Mouse (Mus musculus): ENCODE data around the gene Mrps30. TPM values are rescaled to one million over a fixed set of nuclear protein-coding genes. Genes with fewer than 3 reads are reported as not detected.

Mrps30 gene
- 29.7 TPM for polyA plus RNA-seq (2012; fragmentation: generic; extraction: Trizol)

GRCm38 (mm10) chr13:118386511-118387447, at the start of gene Mrps30, which contains the start of gene B430218F22Rik:
Mrps30 (minus strand) TSS chr13:118387252.
B430218F22Rik (plus strand) TSS chr13:118386630.
- TF ChIP-seq SRF (IDR thresholded peaks at IDR 0.05; ENCODE audit: control insufficient read depth, insufficient read length, low read depth): no peak
- TF ChIP-seq POLR2A (IDR thresholded peaks at IDR 0.05; ENCODE audit: insufficient read length, low read depth): no peak
- TF ChIP-seq TCF3 (IDR thresholded peaks at IDR 0.05; ENCODE audit: insufficient read length, low read depth): no peak
- no peak for TF ChIP-seq USF1 (IDR thresholded peaks at IDR 0.05; ENCODE audit: low read depth)
- no peak for TF ChIP-seq TCF12 (IDR thresholded peaks at IDR 0.05; ENCODE audit: insufficient read depth, poor library complexity, severe bottlenecking)
- TF ChIP-seq E2F4 (IDR thresholded peaks at IDR 0.05; ENCODE audit: insufficient read depth): no peak
- no peak for TF ChIP-seq MYOD1 (IDR thresholded peaks at IDR 0.05; ENCODE audit: control insufficient read depth in 1 of 3, insufficient read length in 2 of 3, low read depth in 2 of 3)
- no peak for TF ChIP-seq POLR2AphosphoS2 (IDR thresholded peaks at IDR 0.05; ENCODE audit: insufficient read length, low read depth)
- TF ChIP-seq MAX (IDR thresholded peaks at IDR 0.05; ENCODE audit: low read depth): no peak
- no peak for TF ChIP-seq MYOG (IDR thresholded peaks at IDR 0.05; ENCODE audit: control insufficient read depth in 1 of 3, insufficient read depth in 1 of 3, insufficient read length in 2 of 3, low read depth in 2 of 3)
- no peaks in the 10 kb centered on the region for H3K27me3 ChIP-seq (ENCODE audit: control insufficient read depth, insufficient read depth, insufficient read length)
- H3K79me2 ChIP-seq (ENCODE audit: control insufficient read depth, insufficient read depth): peaks cover 17% of the 10 kb centered on the region
- peak within 1 kb of the TSS; percentile 72 for H3K4me3 ChIP-seq
- H3K4me2 ChIP-seq (ENCODE audit: low read depth): peak within 1 kb of the TSS; percentile 90
- H3ac ChIP-seq (ENCODE audit: control insufficient read depth, insufficient read length): peak within 1 kb of the TSS; percentile 99
- peaks cover 28% of the 10 kb centered on the region for H3K36me3 ChIP-seq (ENCODE audit: control insufficient read depth, insufficient read depth)

- no peak overlapping the region for H3K4me2 ChIP-seq (ENCODE audit: low read depth)
- no peak overlapping the region for H3K4me3 ChIP-seq
- no peak for TF ChIP-seq MYOG (IDR thresholded peaks at IDR 0.05; ENCODE audit: control insufficient read depth in 1 of 3, insufficient read depth in 1 of 3, insufficient read length in 2 of 3, low read depth in 2 of 3)
- no peak for TF ChIP-seq CEBPB (IDR thresholded peaks at IDR 0.05; ENCODE audit: insufficient read depth, poor library complexity, severe bottlenecking)
- no peak for TF ChIP-seq TCF12 (IDR thresholded peaks at IDR 0.05; ENCODE audit: insufficient read depth, poor library complexity, severe bottlenecking)
- TF ChIP-seq POLR2AphosphoS2 (IDR thresholded peaks at IDR 0.05; ENCODE audit: insufficient read length, low read depth): no peak
- TF ChIP-seq POLR2A (IDR thresholded peaks at IDR 0.05; ENCODE audit: insufficient read length, low read depth): no peak
- TF ChIP-seq E2F4 (IDR thresholded peaks at IDR 0.05; ENCODE audit: insufficient read depth): no peak
- no peak for TF ChIP-seq TCF3 (IDR thresholded peaks at IDR 0.05; ENCODE audit: insufficient read length, low read depth)
- TF ChIP-seq SRF (IDR thresholded peaks at IDR 0.05; ENCODE audit: control insufficient read depth, insufficient read length, low read depth): no peak
- TF ChIP-seq MYOD1 (IDR thresholded peaks at IDR 0.05; ENCODE audit: control insufficient read depth in 1 of 3, insufficient read length in 2 of 3, low read depth in 2 of 3): no peak
- no peak for TF ChIP-seq USF1 (IDR thresholded peaks at IDR 0.05; ENCODE audit: low read depth)
- no peak for TF ChIP-seq MAX (IDR thresholded peaks at IDR 0.05; ENCODE audit: low read depth)
- TF ChIP-seq REST (IDR thresholded peaks at IDR 0.05; ENCODE audit: insufficient read depth, insufficient read length): no peak
- no peaks in the 10 kb centered on the region for H3K27me3 ChIP-seq (ENCODE audit: control insufficient read depth, insufficient read depth, insufficient read length)
- no peak overlapping the region for H3ac ChIP-seq (ENCODE audit: control insufficient read depth, insufficient read length)
- no peaks in the 10 kb centered on the region for H3K36me3 ChIP-seq (ENCODE audit: control insufficient read depth, insufficient read depth)
- H3K79me2 ChIP-seq (ENCODE audit: control insufficient read depth, insufficient read depth): no peaks in the 10 kb centered on the region
Measured at GRCm38 (mm10) chr13:118420847-118421246, 33.8 kb upstream of the Mrps30 start.

GRCm38 (mm10) chr13:118420408-118420807, 33.4 kb upstream of the Mrps30 start:
- TF ChIP-seq CEBPB (IDR thresholded peaks at IDR 0.05; ENCODE audit: insufficient read depth, poor library complexity, severe bottlenecking): no peak
- H3K36me3 ChIP-seq (ENCODE audit: control insufficient read depth, insufficient read depth): no peaks in the 10 kb centered on the region
- H3K27me3 ChIP-seq (ENCODE audit: control insufficient read depth, insufficient read depth, insufficient read length): no peaks in the 10 kb centered on the region
- H3K4me2 ChIP-seq (ENCODE audit: low read depth): no peak overlapping the region
- no peaks in the 10 kb centered on the region for H3K79me2 ChIP-seq (ENCODE audit: control insufficient read depth, insufficient read depth)
- H3K4me3 ChIP-seq: no peak overlapping the region
- no peak overlapping the region for H3ac ChIP-seq (ENCODE audit: control insufficient read depth, insufficient read length)

GRCm38 (mm10) chr13:118418163-118418562, 31.1 kb upstream of the Mrps30 start:
- no peak overlapping the region for H3K4me2 ChIP-seq (ENCODE audit: low read depth)
- no peaks in the 10 kb centered on the region for H3K27me3 ChIP-seq (ENCODE audit: control insufficient read depth, insufficient read depth, insufficient read length)
- no peak overlapping the region for H3ac ChIP-seq (ENCODE audit: control insufficient read depth, insufficient read length)
- H3K36me3 ChIP-seq (ENCODE audit: control insufficient read depth, insufficient read depth): no peaks in the 10 kb centered on the region
- no peak overlapping the region for H3K4me3 ChIP-seq
- TF ChIP-seq USF1 (IDR thresholded peaks at IDR 0.05; ENCODE audit: low read depth): no peak
- no peak for TF ChIP-seq E2F4 (IDR thresholded peaks at IDR 0.05; ENCODE audit: insufficient read depth)
- no peak for TF ChIP-seq POLR2A (IDR thresholded peaks at IDR 0.05; ENCODE audit: insufficient read length, low read depth)
- TF ChIP-seq MYOG (IDR thresholded peaks at IDR 0.05; ENCODE audit: control insufficient read depth in 1 of 3, insufficient read depth in 1 of 3, insufficient read length in 2 of 3, low read depth in 2 of 3): no peak
- no peak for TF ChIP-seq TCF12 (IDR thresholded peaks at IDR 0.05; ENCODE audit: insufficient read depth, poor library complexity, severe bottlenecking)
- TF ChIP-seq TCF3 (IDR thresholded peaks at IDR 0.05; ENCODE audit: insufficient read length, low read depth): no peak
- no peak for TF ChIP-seq MAX (IDR thresholded peaks at IDR 0.05; ENCODE audit: low read depth)
- H3K79me2 ChIP-seq (ENCODE audit: control insufficient read depth, insufficient read depth): no peaks in the 10 kb centered on the region
